In the genomic region with DNA sequence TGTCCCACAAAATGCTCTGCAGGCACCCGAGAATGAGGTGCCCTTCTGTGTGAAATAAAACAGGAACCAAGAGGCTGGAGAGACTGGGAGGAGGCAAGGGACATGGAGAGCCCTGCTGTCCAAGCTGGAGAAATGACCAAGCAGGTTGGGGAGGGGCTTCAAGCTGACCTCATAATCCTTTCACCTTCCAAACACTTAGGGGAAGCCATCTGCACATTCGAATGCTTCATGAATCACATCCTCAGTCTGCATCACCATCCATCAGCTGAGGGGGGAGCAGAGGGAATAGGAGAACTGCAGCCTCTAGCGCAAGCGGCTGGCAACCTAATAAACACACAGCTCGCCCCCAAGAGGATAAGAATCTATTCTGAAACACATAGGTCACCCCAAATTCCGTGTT, we compare ENCODE assay signal across 22 mouse cellular contexts. TPM values are rescaled to one million over a fixed set of nuclear protein-coding genes. Genes with fewer than 3 reads are reported as not detected.
DNase-seq lines count a peak whose midpoint lies in the region; ATAC-seq lines count a peak whose summit lies in the region.
"Had no signal": no experiment of that assay in that cellular context is flagged by ENCODE, and none has a peak within 500 bp of the region (broad histone marks: within the 10 kb centered on the region; RNA-seq: fewer than 3 reads in every experiment).

No protein-coding gene starts in this region.

- peaks cover 7% of the 10 kb centered on the region; the same call in 1 of the 2 replicates for H3K4me1 ChIP-seq in forebrain, embryonic 11.5 days (replicated peaks; ENCODE audit: control insufficient read depth, insufficient read depth, low read length)
- peaks cover 20% of the 10 kb centered on the region for H3K4me1 ChIP-seq in forebrain, embryonic 12.5 days
- H3K4me1 ChIP-seq: limb, embryonic 13.5 days had no signal

- ATAC-seq in forebrain, embryonic 11.5 days (replicated peaks; ENCODE audit: low FRiP score): no peak
- ATAC-seq in forebrain, embryonic 12.5 days (ENCODE audit: low FRiP score): no peak

- H3K27me3 ChIP-seq in forebrain, embryonic 11.5 days (ENCODE audit: control insufficient read depth, insufficient read depth, low read length): no peaks in the 10 kb centered on the region; the same call in 1 of the 2 replicates
- H3K27me3 ChIP-seq in forebrain, embryonic 12.5 days: peaks cover 17% of the 10 kb centered on the region; the same call in 1 of the 2 replicates
- H3K27me3 ChIP-seq: neural tube, embryonic 12.5 days had no signal

- no peaks in the 10 kb centered on the region for H3K36me3 ChIP-seq in forebrain, embryonic 11.5 days (ENCODE audit: control insufficient read depth, insufficient read depth, low read length)
- no peaks in the 10 kb centered on the region for H3K36me3 ChIP-seq in forebrain, embryonic 12.5 days (replicated peaks)
- H3K36me3 ChIP-seq: embryonic facial prominence, embryonic 15.5 days; heart, embryonic 13.5 days; limb, embryonic 13.5 days; lung, embryonic 15.5 days; neural tube, embryonic 12.5 days had no signal

- DNase-seq in forebrain, embryonic 11.5 days (ENCODE audit: low spot score): no peak
- DNase-seq in layer of hippocampus, adult 9-11 months: peak; percentile 65
- DNase-seq in layer of hippocampus, adult 9-10 months (ENCODE audit: low spot score): no peak
- peak; percentile 43 for DNase-seq in right cerebral cortex, adult 2 months (ENCODE audit: low spot score in 2 of 2)
- no peak for DNase-seq in right cerebral cortex, postnatal 36 days (ENCODE audit: low spot score in 2 of 2)
- no peak for DNase-seq in urinary bladder, postnatal 10 days (ENCODE audit: low spot score)
- DNase-seq: adrenal gland, adult 2 months; embryo, embryonic 11 days; gastrocnemius, postnatal 14 days; heart, adult 18-20 months; kidney, adult 2 months; kidney, postnatal 10 days; liver, embryonic 13.5 days; lung, postnatal 4 days; right cerebral cortex, postnatal 4 days had no signal

- H3K9me3 ChIP-seq in forebrain, embryonic 11.5 days (ENCODE audit: control insufficient read depth, low read length): no peaks in the 10 kb centered on the region
- no peaks in the 10 kb centered on the region for H3K9me3 ChIP-seq in forebrain, embryonic 12.5 days
- H3K9me3 ChIP-seq: embryonic facial prominence, embryonic 15.5 days; heart, embryonic 13.5 days; limb, embryonic 13.5 days; liver, embryonic 13.5 days; lung, embryonic 15.5 days; neural tube, embryonic 12.5 days had no signal

- H3K4me3 ChIP-seq in forebrain, embryonic 11.5 days (ENCODE audit: low read depth, low read length): no peak overlapping the region
- no peak overlapping the region for H3K4me3 ChIP-seq in forebrain, embryonic 12.5 days (replicated peaks)
- H3K4me3 ChIP-seq: embryonic facial prominence, embryonic 15.5 days; heart, embryonic 13.5 days; limb, embryonic 13.5 days; liver, embryonic 13.5 days; lung, embryonic 15.5 days; neural tube, embryonic 12.5 days had no signal

- WGBS in forebrain, embryonic 11.5 days: 69% methylated on average over 6 of the region's 6 CpGs
- 68% methylated on average over 6 of the region's 6 CpGs for WGBS in forebrain, embryonic 12.5 days

- H3K4me2 ChIP-seq in forebrain, embryonic 11.5 days (ENCODE audit: low read depth, low read length, severe bottlenecking): no peak overlapping the region
- H3K4me2 ChIP-seq in forebrain, embryonic 12.5 days: no peak overlapping the region
- H3K4me2 ChIP-seq: embryonic facial prominence, embryonic 15.5 days; heart, embryonic 13.5 days; limb, embryonic 13.5 days; liver, embryonic 13.5 days; lung, embryonic 15.5 days; neural tube, embryonic 12.5 days had no signal

- H3K9ac ChIP-seq in forebrain, embryonic 11.5 days (ENCODE audit: low read length): 0 out of 2 replicates have a peak overlapping the region, but pooled peaks have one; percentile 20
- no peak overlapping the region for H3K9ac ChIP-seq in forebrain, embryonic 12.5 days
- H3K9ac ChIP-seq: embryonic facial prominence, embryonic 15.5 days; heart, embryonic 13.5 days; limb, embryonic 13.5 days; liver, embryonic 13.5 days; lung, embryonic 15.5 days; neural tube, embryonic 12.5 days had no signal

- H3K27ac ChIP-seq in forebrain, embryonic 11.5 days (ENCODE audit: low read depth, low read length): no peak overlapping the region
- H3K27ac ChIP-seq in forebrain, embryonic 12.5 days: no peak overlapping the region
- H3K27ac ChIP-seq: embryonic facial prominence, embryonic 15.5 days; heart, embryonic 13.5 days; limb, embryonic 13.5 days; liver, embryonic 13.5 days; lung, embryonic 15.5 days; neural tube, embryonic 12.5 days had no signal

RNA-seq across cellular contexts. Expression of a gene that starts 2.9 kb away (rescaled TPM):
- 14.3 and 15.0 TPM in 2 replicates for polyA plus RNA-seq in forebrain, embryonic 11.5 days (2014; fragmentation: Nextera tagmentation; extraction: Ambion mirVana)
- polyA plus RNA-seq in forebrain, embryonic 12.5 days (2016; fragmentation: Nextera tagmentation; extraction: Ambion mirVana): 12.0 and 12.9 TPM in 2 replicates

RNA-seq across cellular contexts. Expression of a gene that starts 21.0 kb away (rescaled TPM):
- 10.0 and 11.3 TPM in 2 replicates for polyA plus RNA-seq in forebrain, embryonic 11.5 days (2014; fragmentation: Nextera tagmentation; extraction: Ambion mirVana)
- 15.3 and 15.6 TPM in 2 replicates for polyA plus RNA-seq in forebrain, embryonic 12.5 days (2016; fragmentation: Nextera tagmentation; extraction: Ambion mirVana)
- polyA plus RNA-seq: C2C12; heart, embryonic 13.5 days; kidney, adult 2 months; limb, embryonic 13.5 days; liver, embryonic 13.5 days; lung, embryonic 15.5 days had no signal

RNA-seq across cellular contexts. Expression of a gene that starts 41.0 kb away (rescaled TPM):
- polyA plus RNA-seq in forebrain, embryonic 11.5 days (2014; fragmentation: Nextera tagmentation; extraction: Ambion mirVana): 3.4 and 3.5 TPM in 2 replicates
- 3.0 and 3.2 TPM in 2 replicates for polyA plus RNA-seq in forebrain, embryonic 12.5 days (2016; fragmentation: Nextera tagmentation; extraction: Ambion mirVana)
- polyA plus RNA-seq: C2C12 had no signal

Comparison
In these comparisons a context has a peak if more than half of its experiments do, and no peak if none do; other contexts are left out.
1. DNase-seq: peak in layer of hippocampus, adult 9-11 months (single experiment) and right cerebral cortex, adult 2 months (2 of 2); none in forebrain, embryonic 11.5 days (single experiment), layer of hippocampus, adult 9-10 months (single experiment), right cerebral cortex, postnatal 36 days (0 of 2) and urinary bladder, postnatal 10 days (single experiment).